Mouse (Mus musculus): ENCODE measurements at regions not wholly inside any gene's neighbourhood (a gene's known extent, or its start where the extent isn't known, plus 50 kb on each side); places are given as distances from the start of the nearest gene placed in this dataset.

DNA sequence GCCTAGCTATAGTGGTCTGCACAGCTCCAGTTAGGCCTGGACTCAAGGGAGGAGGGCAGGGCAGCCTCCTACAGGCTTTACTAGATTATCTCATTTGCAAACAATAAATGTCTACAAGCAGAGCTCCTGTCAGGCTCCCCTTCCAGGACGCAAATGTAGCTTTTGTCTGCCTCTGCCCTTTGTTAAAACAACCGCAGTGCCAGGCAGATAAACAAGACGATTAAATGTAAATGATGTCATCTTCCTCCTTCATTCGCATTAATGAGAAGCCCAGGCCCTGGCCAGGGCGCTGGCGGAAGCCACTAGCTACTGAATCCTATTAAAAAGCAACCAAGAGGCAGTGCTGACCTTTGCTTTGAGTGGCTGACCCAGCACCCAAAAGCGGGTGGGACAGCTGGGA is 130.6 kb downstream of the Kif26a start:
- 0 out of 2 replicates have a peak, but pooled peaks cover 10% of the 10 kb centered on the region for H3K4me1 ChIP-seq (ENCODE audit: insufficient read depth, low read length)
- H3K36me3 ChIP-seq (ENCODE audit: insufficient read depth, low read length) = no peaks in the 10 kb centered on the region
- 29% methylated on average over 7 of the region's 7 CpGs for WGBS
- TF ChIP-seq CTCF (IDR thresholded peaks at IDR 0.05; ENCODE audit: low read depth) = no peak
- H3K4me2 ChIP-seq (ENCODE audit: low read depth, low read length) = no peak overlapping the region
- H3K27ac ChIP-seq = no peak overlapping the region
- no peaks in the 10 kb centered on the region for H3K9me3 ChIP-seq (ENCODE audit: low read length)
- no peak overlapping the region for H3K9ac ChIP-seq (replicated peaks; ENCODE audit: low read length)
- no peak for ATAC-seq
- no peak for DNase-seq (ENCODE audit: low spot score)
- no peak overlapping the region for H3K4me3 ChIP-seq (ENCODE audit: low read length)
- no peaks in the 10 kb centered on the region for H3K27me3 ChIP-seq (ENCODE audit: insufficient read depth, low read length)

- Histone ChIP-seq H3K36me3 (ENCODE audit: insufficient read depth, low read length) (no peaks in the 10 kb centered on the region), H3K27ac (no peak overlapping the region), H3K9me3 (ENCODE audit: low read length) (no peaks in the 10 kb centered on the region), H3K4me1 (ENCODE audit: insufficient read depth, low read length) (0 out of 2 replicates have a peak, but pooled peaks cover 10% of the 10 kb centered on the region), H3K4me3 (ENCODE audit: low read length) (no peak overlapping the region), H3K9ac (replicated peaks; ENCODE audit: low read length) (no peak overlapping the region), H3K27me3 (ENCODE audit: insufficient read depth, low read length) (no peaks in the 10 kb centered on the region), H3K4me2 (ENCODE audit: low read depth, low read length) (no peak overlapping the region)
- no peak for DNase-seq (ENCODE audit: low spot score)
- ATAC-seq = no peak
- no peak for TF ChIP-seq CTCF (IDR thresholded peaks at IDR 0.05; ENCODE audit: low read depth)
- 34% methylated on average over 14 of the region's 14 CpGs for WGBS
Observed at GRCm38 (mm10) chr12:112277511-112277910, 131.5 kb downstream of the Kif26a start.

DNA sequence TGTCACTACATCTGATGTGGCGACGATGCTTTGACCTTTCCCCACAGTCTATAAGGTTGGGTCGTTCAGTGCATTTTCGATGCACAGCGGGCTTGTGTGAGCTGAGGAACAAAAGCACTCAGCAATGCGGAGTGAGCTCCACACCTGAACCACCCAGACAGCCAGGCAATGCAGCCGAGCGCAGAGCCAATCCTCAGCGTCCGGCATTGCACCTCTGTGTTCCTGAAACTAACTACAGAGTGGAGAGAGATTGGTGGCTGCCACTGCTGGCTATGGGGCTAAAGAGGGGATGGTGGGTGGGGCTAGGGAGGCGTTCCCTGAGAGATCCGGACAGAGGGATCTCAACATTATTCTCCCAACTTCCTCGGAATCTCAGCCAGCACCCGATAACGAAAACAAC is 139.1 kb downstream of the Kif26a start:
- no peak for TF ChIP-seq CTCF (IDR thresholded peaks at IDR 0.05; ENCODE audit: low read depth)
- H3K36me3 ChIP-seq (ENCODE audit: insufficient read depth, low read length) = no peaks in the 10 kb centered on the region
- WGBS = 52% methylated on average over 15 of the region's 15 CpGs

GRCm38 (mm10) chr12:112288786-112289185 is 142.8 kb downstream of the Kif26a start:
- Histone ChIP-seq H3K27ac (no peak overlapping the region), H3K27me3 (ENCODE audit: insufficient read depth, low read length) (no peaks in the 10 kb centered on the region), H3K9ac (replicated peaks; ENCODE audit: low read length) (no peak overlapping the region), H3K4me2 (ENCODE audit: low read depth, low read length) (no peak overlapping the region), H3K4me1 (ENCODE audit: insufficient read depth, low read length) (0 out of 2 replicates have a peak, but pooled peaks cover 11% of the 10 kb centered on the region), H3K4me3 (ENCODE audit: low read length) (no peak overlapping the region), H3K9me3 (ENCODE audit: low read length) (no peaks in the 10 kb centered on the region), H3K36me3 (ENCODE audit: insufficient read depth, low read length) (no peaks in the 10 kb centered on the region)
- TF ChIP-seq CTCF (IDR thresholded peaks at IDR 0.05; ENCODE audit: low read depth) = no peak
- DNase-seq (ENCODE audit: low spot score) (no peak), ATAC-seq (no peak)
- 60% methylated on average over 3 of the region's 3 CpGs for WGBS

More for the DNA sequence above, 139.1 kb downstream of the Kif26a start:
- Histone ChIP-seq H3K4me1 (ENCODE audit: insufficient read depth, low read length) (0 out of 2 replicates have a peak, but pooled peaks cover 4% of the 10 kb centered on the region), H3K9me3 (ENCODE audit: low read length) (no peaks in the 10 kb centered on the region), H3K4me2 (ENCODE audit: low read depth, low read length) (no peak overlapping the region), H3K9ac (replicated peaks; ENCODE audit: low read length) (no peak overlapping the region), H3K27me3 (ENCODE audit: insufficient read depth, low read length) (no peaks in the 10 kb centered on the region), H3K4me3 (ENCODE audit: low read length) (no peak overlapping the region), H3K27ac (no peak overlapping the region)
- DNase-seq (ENCODE audit: low spot score) (no peak), ATAC-seq (no peak)

GRCm38 (mm10) chr12:112290299-112290698 is 144.3 kb downstream of the Kif26a start:
- TF ChIP-seq CTCF (IDR thresholded peaks at IDR 0.05; ENCODE audit: low read depth) = no peak
- H3K4me3 ChIP-seq (ENCODE audit: low read length) = no peak overlapping the region
- 64% methylated on average over 9 of the region's 9 CpGs for WGBS
- H3K9me3 ChIP-seq (ENCODE audit: low read length) = no peaks in the 10 kb centered on the region
- H3K27ac ChIP-seq = no peak overlapping the region; the same call in 1 of the 2 replicates
- no peak overlapping the region for H3K9ac ChIP-seq (replicated peaks; ENCODE audit: low read length)
- H3K4me2 ChIP-seq (ENCODE audit: low read depth, low read length) = no peak overlapping the region
- ATAC-seq = peak; percentile 41; the same call in 1 of the 2 replicates
- H3K36me3 ChIP-seq (ENCODE audit: insufficient read depth, low read length) = no peaks in the 10 kb centered on the region
- peak; percentile 62 for DNase-seq (ENCODE audit: low spot score)
- 0 out of 2 replicates have a peak, but pooled peaks cover 11% of the 10 kb centered on the region for H3K4me1 ChIP-seq (ENCODE audit: insufficient read depth, low read length)
- no peaks in the 10 kb centered on the region; the same call in 1 of the 2 replicates for H3K27me3 ChIP-seq (ENCODE audit: insufficient read depth, low read length)

GRCm38 (mm10) chr12:112291748-112292561 is 145.9 kb downstream of the Kif26a start:
- TF ChIP-seq CTCF (IDR thresholded peaks at IDR 0.05; ENCODE audit: low read depth) = no peak
- Histone ChIP-seq H3K4me2 (ENCODE audit: low read depth, low read length) (no peak overlapping the region), H3K9me3 (ENCODE audit: low read length) (no peaks in the 10 kb centered on the region), H3K9ac (replicated peaks; ENCODE audit: low read length) (no peak overlapping the region), H3K36me3 (ENCODE audit: insufficient read depth, low read length) (no peaks in the 10 kb centered on the region), H3K27me3 (ENCODE audit: insufficient read depth, low read length) (no peaks in the 10 kb centered on the region; the same call in 1 of the 2 replicates), H3K27ac (no peak overlapping the region), H3K4me3 (ENCODE audit: low read length) (no peak overlapping the region), H3K4me1 (ENCODE audit: insufficient read depth, low read length) (0 out of 2 replicates have a peak, but pooled peaks cover 11% of the 10 kb centered on the region)
- no peak for DNase-seq (ENCODE audit: low spot score)
- WGBS = 75% methylated on average over 16 of the region's 16 CpGs
- ATAC-seq = no peak

DNA sequence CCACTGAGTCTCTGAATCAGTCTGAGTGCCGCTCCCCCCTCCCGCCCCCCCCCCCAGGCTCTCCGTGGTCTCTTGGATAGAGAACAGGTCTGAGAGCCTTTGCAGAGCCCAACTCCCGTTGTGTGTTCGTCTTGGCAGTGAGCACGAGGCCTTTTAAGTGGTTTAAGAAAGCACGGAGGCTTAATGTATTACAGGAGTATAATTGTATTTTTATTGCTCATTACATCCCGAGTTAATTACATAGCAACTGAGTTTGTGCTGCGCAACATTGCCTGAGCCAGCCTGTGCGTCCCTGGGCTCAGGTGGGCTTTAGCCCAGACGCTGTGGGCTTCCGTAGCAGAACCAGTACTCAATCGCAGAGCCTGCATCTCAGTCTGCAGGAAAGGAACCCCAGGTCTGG is 147.1 kb downstream of the Kif26a start:
- H3K9me3 ChIP-seq (ENCODE audit: low read length) = no peaks in the 10 kb centered on the region
- TF ChIP-seq CTCF (IDR thresholded peaks at IDR 0.05; ENCODE audit: low read depth) = no peak
- DNase-seq (ENCODE audit: low spot score) (peak; percentile 49), ATAC-seq (peak; percentile 50)
- 50% methylated on average over 13 of the region's 13 CpGs for WGBS
- no peak overlapping the region for H3K4me2 ChIP-seq (ENCODE audit: low read depth, low read length)
- H3K36me3 ChIP-seq (ENCODE audit: insufficient read depth, low read length) = no peaks in the 10 kb centered on the region
- H3K9ac ChIP-seq (replicated peaks; ENCODE audit: low read length) = no peak overlapping the region
- 0 out of 2 replicates have a peak, but pooled peaks cover 11% of the 10 kb centered on the region for H3K4me1 ChIP-seq (ENCODE audit: insufficient read depth, low read length)
- no peak overlapping the region for H3K27ac ChIP-seq
- no peak overlapping the region for H3K4me3 ChIP-seq (ENCODE audit: low read length)
- H3K27me3 ChIP-seq (ENCODE audit: insufficient read depth, low read length) = no peaks in the 10 kb centered on the region; the same call in 1 of the 2 replicates
